Comparison of ENCODE assay signal across 23 mouse cellular contexts in the genomic region with DNA sequence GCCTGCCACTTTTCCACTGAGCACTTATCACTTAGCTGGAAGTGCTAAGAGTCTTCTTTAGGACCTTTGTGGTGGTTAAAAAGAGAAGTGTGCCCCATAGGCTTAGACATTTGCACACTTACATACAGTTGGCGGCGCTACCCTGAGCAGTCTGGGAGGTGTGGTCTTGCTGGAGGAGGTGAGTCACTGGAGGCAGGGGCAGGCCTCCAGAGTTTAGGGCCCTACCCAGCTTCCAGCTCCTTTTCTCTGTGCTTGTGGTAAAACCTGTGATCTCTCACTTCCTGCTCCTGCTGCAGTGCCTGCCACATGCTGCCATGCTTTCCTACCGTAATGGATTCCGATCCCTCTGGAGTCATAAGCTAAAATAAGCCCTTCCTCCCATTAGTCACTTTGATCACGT. TPM values are rescaled to one million over a fixed set of nuclear protein-coding genes. Genes with fewer than 3 reads are reported as not detected.
DNase-seq lines count a peak whose midpoint lies in the region; ATAC-seq and TF ChIP-seq lines count a peak whose summit lies in the region.
"Had no signal": no experiment of that assay in that cellular context is flagged by ENCODE, and none has a peak within 500 bp of the region (broad histone marks: within the 10 kb centered on the region; RNA-seq: fewer than 3 reads in every experiment).

No protein-coding gene starts in this region.

- H3K4me2 ChIP-seq in heart, embryonic 15.5 days: no peak overlapping the region
- no peak overlapping the region for H3K4me2 ChIP-seq in heart, embryonic 11.5 days
- H3K4me2 ChIP-seq: heart, embryonic 12.5 days; intestine, embryonic 15.5 days; limb, embryonic 12.5 days; liver, embryonic 12.5 days; stomach, embryonic 15.5 days had no signal

- WGBS in heart, embryonic 15.5 days: 59% methylated on average over 5 of the region's 5 CpGs
- WGBS in heart, embryonic 11.5 days (ENCODE audit: insufficient replicate concordance): 72% methylated on average over 5 of the region's 5 CpGs
- 72% methylated on average over 5 of the region's 5 CpGs for WGBS in kidney, adult 2 months

- no peak overlapping the region for H3K9ac ChIP-seq in heart, embryonic 15.5 days
- H3K9ac ChIP-seq in heart, embryonic 11.5 days (ENCODE audit: low read depth, low read length): no peak overlapping the region
- H3K9ac ChIP-seq: forebrain, postnatal 0 days; heart, embryonic 12.5 days; intestine, embryonic 15.5 days; limb, embryonic 12.5 days; liver, embryonic 12.5 days; stomach, embryonic 15.5 days had no signal

- no peak for TF ChIP-seq CTCF in Patski (IDR thresholded peaks at IDR 0.05)
- no peak for TF ChIP-seq CTCF in kidney, adult 2 months (conservative IDR thresholded peaks at IDR 0.05; ENCODE audit: insufficient read depth, insufficient read length, low read depth, low read length)

- DNase-seq in 3T3-L1 (ENCODE audit: low read depth, low spot score) (peak; percentile 20), Patski (ENCODE audit: low read depth, low spot score) (no peak)
- DNase-seq in kidney, adult 2 months: no peak
- DNase-seq: adrenal gland, postnatal 14 days; cerebellum, adult 11 months; cerebellum, adult 9-11 months; forebrain, postnatal 0 days; gastrocnemius, postnatal 36 days; kidney, postnatal 36 days; layer of hippocampus, postnatal 36 days; lung, adult 2 months had no signal

- no peak for TF ChIP-seq POLR2A in kidney, adult 2 months (IDR thresholded peaks at IDR 0.05; ENCODE audit: low read depth, low read length)

- CTCF ChIA-PET in Patski (lab: Charles Lee): interaction anchor here (1.0 to 1.3 kb wide), 3 partner anchors 104 to 322 kb away, joined by 3 read pairs; no protein-coding TSS in a partner anchor

- ATAC-seq in heart, embryonic 15.5 days (replicated peaks; ENCODE audit: insufficient number of reproducible peaks, insufficient read depth, low FRiP score, low read depth): no peak
- no peak for ATAC-seq in heart, embryonic 11.5 days (replicated peaks; ENCODE audit: insufficient number of reproducible peaks, low FRiP score, low TSS enrichment)
- ATAC-seq in Patski: peak; percentile 92
- ATAC-seq in megakaryocyte, adult 5-6 weeks (ENCODE audit: poor library complexity, severe bottlenecking): peak; percentile 50; the same call in 1 of the 2 replicates
- ATAC-seq in erythroid progenitor cell, adult 5-6 weeks (replicated peaks; ENCODE audit: low FRiP score, poor library complexity, severe bottlenecking): no peak
- ATAC-seq: forebrain, postnatal 0 days; hindbrain, embryonic 16.5 days; intestine, embryonic 15.5 days; liver, embryonic 12.5 days; midbrain, embryonic 16.5 days had no signal

- H3K27ac ChIP-seq in heart, embryonic 15.5 days: peak overlapping the region; percentile 21; the same call in 1 of the 2 replicates
- no peak overlapping the region for H3K27ac ChIP-seq in heart, embryonic 11.5 days (ENCODE audit: low read depth, low read length)
- no peak overlapping the region for H3K27ac ChIP-seq in kidney, adult 2 months (ENCODE audit: insufficient read depth, low read depth, low read length)
- H3K27ac ChIP-seq: hindbrain, embryonic 10.5 days; intestine, embryonic 15.5 days; limb, embryonic 12.5 days; liver, embryonic 12.5 days; stomach, embryonic 15.5 days had no signal

- H3K36me3 ChIP-seq in heart, embryonic 15.5 days: no peaks in the 10 kb centered on the region
- no peaks in the 10 kb centered on the region for H3K36me3 ChIP-seq in heart, embryonic 11.5 days (ENCODE audit: control insufficient read depth, insufficient read depth, low read length)
- H3K36me3 ChIP-seq in kidney, adult 2 months (ENCODE audit: control insufficient read depth, insufficient read depth, low read length): no peaks in the 10 kb centered on the region; the same call in 1 of the 2 replicates
- H3K36me3 ChIP-seq: heart, embryonic 12.5 days; intestine, embryonic 15.5 days; stomach, embryonic 15.5 days had no signal

- H3K4me3 ChIP-seq in heart, embryonic 15.5 days: no peak overlapping the region
- H3K4me3 ChIP-seq in heart, embryonic 11.5 days (ENCODE audit: low read depth, low read length): no peak overlapping the region
- no peak overlapping the region for H3K4me3 ChIP-seq in kidney, adult 2 months (ENCODE audit: insufficient read depth, low read depth, low read length)
- H3K4me3 ChIP-seq: heart, embryonic 12.5 days; hindbrain, embryonic 10.5 days; intestine, embryonic 15.5 days; limb, embryonic 12.5 days; liver, embryonic 12.5 days; stomach, embryonic 15.5 days had no signal

- POLR2A ChIA-PET in Patski (lab: Charles Lee): no interaction called here

- no peaks in the 10 kb centered on the region for H3K9me3 ChIP-seq in heart, embryonic 15.5 days (replicated peaks)
- no peaks in the 10 kb centered on the region for H3K9me3 ChIP-seq in heart, embryonic 11.5 days (replicated peaks; ENCODE audit: control insufficient read depth, low read length)
- H3K9me3 ChIP-seq: heart, embryonic 12.5 days; hindbrain, embryonic 10.5 days; intestine, embryonic 15.5 days; limb, embryonic 12.5 days; liver, embryonic 12.5 days; stomach, embryonic 15.5 days had no signal

- peaks cover 11% of the 10 kb centered on the region for H3K4me1 ChIP-seq in heart, embryonic 15.5 days (replicated peaks)
- H3K4me1 ChIP-seq in heart, embryonic 11.5 days (ENCODE audit: control insufficient read depth, insufficient read depth, low read length): no peaks in the 10 kb centered on the region; the same call in 1 of the 2 replicates
- no peaks in the 10 kb centered on the region for H3K4me1 ChIP-seq in kidney, adult 2 months (ENCODE audit: control insufficient read depth, insufficient read depth, low read length)

- in situ Hi-C loops in Patski (cut with MboI; ENCODE audit: low pct_unique_long_range_greater_than_20kb): no loop called here

- H3K27me3 ChIP-seq in heart, embryonic 15.5 days: no peaks in the 10 kb centered on the region
- H3K27me3 ChIP-seq in heart, embryonic 11.5 days (ENCODE audit: control insufficient read depth, insufficient read depth, low read length): no peaks in the 10 kb centered on the region
- no peaks in the 10 kb centered on the region for H3K27me3 ChIP-seq in Patski
- no peaks in the 10 kb centered on the region for H3K27me3 ChIP-seq in kidney, adult 2 months (replicated peaks; ENCODE audit: control insufficient read depth, insufficient read depth, low read length)
- H3K27me3 ChIP-seq: heart, embryonic 12.5 days; intestine, embryonic 15.5 days; limb, embryonic 12.5 days; liver, embryonic 12.5 days; stomach, embryonic 15.5 days had no signal

RNA-seq across cellular contexts. Expression of a gene that starts 24.6 kb away (rescaled TPM):
- 13.4 and 20.4 TPM in 2 replicates for polyA plus RNA-seq in heart, embryonic 15.5 days (2015; fragmentation: Nextera tagmentation; extraction: Ambion mirVana)
- polyA plus RNA-seq in heart, embryonic 11.5 days (2014; fragmentation: Nextera tagmentation; extraction: Ambion mirVana): 16.0 and 21.2 TPM in 2 replicates
- polyA plus RNA-seq in Patski (2021): 11.8 TPM
- 2.6 and 3.1 TPM in 2 replicates for total RNA-seq in megakaryocyte, adult 5-6 weeks (2015)
- 3.3 and 4.0 TPM in 2 replicates for total RNA-seq in megakaryocyte, adult 5-6 weeks (2017)
- polyA plus RNA-seq in kidney, adult 2 months (2012; rRNA removed): 4.2 and 5.2 TPM in 2 replicates
- 20.2 and 21.4 TPM in 2 replicates for total RNA-seq in erythroid progenitor cell, adult 5-6 weeks (2015; ENCODE audit: low replicate concordance)
- total RNA-seq in erythroid progenitor cell, adult 5-6 weeks (2017; ENCODE audit: low replicate concordance): 28.9 and 38.5 TPM in 2 replicates

Comparison
In these comparisons a context has a peak if more than half of its experiments do, and no peak if none do; other contexts are left out.
1. ATAC-seq: peak in Patski (single experiment) and megakaryocyte, adult 5-6 weeks (single experiment); none in heart, embryonic 15.5 days (single experiment), heart, embryonic 11.5 days (single experiment) and erythroid progenitor cell, adult 5-6 weeks (single experiment).